Mouse (Mus musculus): ENCODE measurements around the gene Boll.

GRCm38 (mm10) chr1:55362634-55363033, 635 bp downstream of the Boll start:
- TF ChIP-seq CTCF (IDR thresholded peaks at IDR 0.05; ENCODE audit: low read depth) (no peak), EP300 (IDR thresholded peaks at IDR 0.05; ENCODE audit: low read depth) (no peak)
